Mouse (Mus musculus) kidney, adult 2 months (tissue): ENCODE results near the gene Hist2h2aa1. TPM values are rescaled to one million over a fixed set of nuclear protein-coding genes. Genes with fewer than 3 reads are reported as not detected.
A peak's percentile ranks its signal among the peaks of the same experiment; 100 is the strongest.

Source experiments
- DNase-seq: peaks from one replicate; pipeline ENCODE4 v3.0.0; 2021
- H3K27ac ChIP-seq: fragments of 200-500 bp; 2 replicates; pipeline ENCODE4 v1.5.1; 2012; ENCODE audit warnings: low read depth, low read length, control low read depth, inconsistent platforms; ENCODE audit not compliant: insufficient read depth
- H3K27me3 ChIP-seq: fragments of 200-500 bp; replicated peaks from 2 replicates; pipeline ENCODE4 v1.6.1; 2012; ENCODE audit warnings: mild to moderate bottlenecking, moderate library complexity, low read length, inconsistent platforms; ENCODE audit not compliant: control insufficient read depth, insufficient read depth
- H3K36me3 ChIP-seq: fragments of 200-500 bp; 2 replicates; pipeline ENCODE4 v1.6.1; 2012; ENCODE audit warnings: mild to moderate bottlenecking, moderate library complexity, low read length, inconsistent platforms; ENCODE audit not compliant: control insufficient read depth, insufficient read depth
- H3K4me1 ChIP-seq: fragments of 200-500 bp; 2 replicates; pipeline ENCODE4 v1.6.1; 2011; ENCODE audit warnings: low read length; ENCODE audit not compliant: control insufficient read depth, insufficient read depth
- H3K4me3 ChIP-seq: fragments of 200-500 bp; 2 replicates; pipeline ENCODE4 v1.5.1; 2011; ENCODE audit warnings: mild to moderate bottlenecking, low read depth, low read length, control low read depth; ENCODE audit not compliant: insufficient read depth
- CTCF ChIP-seq: fragments of 200-500 bp; conservative IDR thresholded peaks from 2 replicates; pipeline ENCODE4 v1.5.1; 2011; ENCODE audit warnings: low read depth, mild to moderate bottlenecking, control low read depth, low read length, moderate library complexity, mixed read lengths; ENCODE audit not compliant: insufficient read depth, insufficient read length
- POLR2A ChIP-seq: fragments of 200-500 bp; IDR thresholded peaks from one replicate; pipeline ENCODE4 v1.6.1; 2011; ENCODE audit warnings: low read depth, low read length, control low read depth
- WGBS: fragments of 180-500 bp; shearing (Covaris S2); methylation state at CpG from one replicate; pipeline ENCODE4 v1.1.7; 2018; 5-methylcytosine and 5-hydroxymethylcytosine counted together
- polyA plus RNA-seq: library from polyadenylated mRNA; depleted of rRNA; stranded (reverse); fragments of >200 nt; gene quantifications from 2 replicates; pipeline ENCODE4 v1.2.3, GENCODE M21; 2012; rRNA removed

Hist2h2aa1 gene
- polyA plus RNA-seq, 1 experiment, result 285 TPM

DNA sequence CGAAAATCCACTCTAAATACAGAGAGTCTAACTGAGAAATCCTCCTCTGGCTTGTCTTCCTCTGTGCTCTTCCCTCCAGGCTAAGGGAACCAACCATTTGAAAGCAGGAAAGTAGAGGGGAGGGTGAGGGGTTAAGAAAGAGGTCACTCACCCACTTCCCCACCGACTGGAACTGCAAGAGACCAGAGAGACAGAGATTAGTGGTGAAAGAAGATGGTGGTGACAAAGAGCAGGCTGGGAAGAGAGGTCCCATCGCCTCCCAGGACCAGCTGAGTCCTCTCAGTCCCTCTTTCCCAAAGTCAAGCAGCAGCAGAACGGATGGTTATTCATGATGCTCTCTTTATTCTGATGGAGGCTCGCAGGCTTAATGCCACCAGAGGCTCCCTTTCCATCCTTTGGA lies 48.1 kb downstream of the Hist2h2aa1 start:
- WGBS, result 60% methylated on average over 5 of the region's 5 CpGs
- Histone ChIP-seq H3K36me3 (no peaks in the 10 kb centered on the region), H3K4me3 (no peak overlapping the region), H3K27ac (no peak overlapping the region), H3K4me1 (no peaks in the 10 kb centered on the region), H3K27me3 (no peaks in the 10 kb centered on the region; the same call in 1 of the 2 replicates)
- DNase-seq, result no peak
- TF ChIP-seq POLR2A (no peak), CTCF (no peak)

DNA sequence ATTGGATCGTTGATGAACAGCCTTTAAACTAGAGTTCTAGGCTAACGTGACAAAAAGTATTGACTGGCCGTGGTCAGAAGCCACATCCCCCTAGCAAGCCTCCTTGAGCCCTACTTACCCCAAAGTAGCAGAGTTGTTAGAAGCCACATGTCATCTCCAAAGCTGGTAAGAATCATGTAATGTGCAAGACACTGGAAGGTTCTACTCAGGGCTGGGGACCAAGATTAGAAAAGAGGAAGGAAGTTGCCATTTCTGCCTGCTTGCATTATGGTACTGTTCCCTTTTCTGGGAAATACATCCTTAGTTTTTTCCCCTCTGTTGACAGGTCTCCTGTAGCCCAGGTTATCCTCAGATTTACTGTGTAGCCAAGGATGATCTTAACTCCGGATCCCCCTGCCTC lies 48.5 kb downstream of the Hist2h2aa1 start, which contains the start of gene Fcgr1:
Gene Fcgr1, minus strand, starts transcription at position 183 of the 400 bp plus-strand sequence.
- Histone ChIP-seq H3K4me1 (no peaks in the 10 kb centered on the region), H3K4me3 (no peak within 1 kb of the TSS), H3K27ac (no peak within 1 kb of the TSS), H3K36me3 (no peaks in the 10 kb centered on the region), H3K27me3 (no peaks in the 10 kb centered on the region; the same call in 1 of the 2 replicates)
- TF ChIP-seq CTCF (no peak), POLR2A (no peak)
- DNase-seq, result peak; percentile 14
- WGBS, result 73% methylated on average over 4 of the region's 4 CpGs

Other genes with a start within 250 kb of the Hist2h2aa1 start
- gene Plekho1, start 249.5 kb upstream of the Hist2h2aa1 start, polyA plus RNA-seq, result 32.4 and 33.2 TPM in 2 replicates
- 6.7 and 7.9 TPM in 2 replicates for gene Vps45, start 187.0 kb upstream of the Hist2h2aa1 start, polyA plus RNA-seq
- 10.1 and 15.0 TPM in 2 replicates for gene Otud7b, start 141.0 kb upstream of the Hist2h2aa1 start, polyA plus RNA-seq
- gene Mtmr11, start 83.5 kb upstream of the Hist2h2aa1 start, polyA plus RNA-seq, result 56.8 and 65.7 TPM in 2 replicates
- 52.6 and 57.3 TPM in 2 replicates for gene Sf3b4, start 73.2 kb upstream of the Hist2h2aa1 start, polyA plus RNA-seq
- gene Sv2a, start 64.3 kb upstream of the Hist2h2aa1 start, polyA plus RNA-seq, result 20.8 and 27.3 TPM in 2 replicates
- 67.8 and 79.8 TPM in 2 replicates for gene Bola1, start 25.8 kb upstream of the Hist2h2aa1 start, polyA plus RNA-seq
- gene Hist2h2ab, start 25.6 kb upstream of the Hist2h2aa1 start, polyA plus RNA-seq, result 0.66 and 1.7 TPM in 2 replicates
- gene Hist2h2ac, start 24.6 kb upstream of the Hist2h2aa1 start, polyA plus RNA-seq, result 3.7 and 6.3 TPM in 2 replicates
- 5.1 and 6.0 TPM in 2 replicates for gene Hist2h2be, start 24.4 kb upstream of the Hist2h2aa1 start, polyA plus RNA-seq
- gene Hist2h3c2, start 6.4 kb upstream of the Hist2h2aa1 start, polyA plus RNA-seq, result 8.6 and 12.9 TPM in 2 replicates
- 162 and 196 TPM in 2 replicates for gene Hist2h2aa2, start 5.2 kb upstream of the Hist2h2aa1 start, polyA plus RNA-seq
- gene Hist2h3c1, start 1.2 kb downstream of the Hist2h2aa1 start, polyA plus RNA-seq, result not detected in 2 replicates
- 1.5 and 2.7 TPM in 2 replicates for gene Hist2h4, start 17.8 kb downstream of the Hist2h2aa1 start, polyA plus RNA-seq
- 10.1 and 14.1 TPM in 2 replicates for gene Hist2h3b, start 23.2 kb downstream of the Hist2h2aa1 start, polyA plus RNA-seq
- 0.97 and 1.1 TPM in 2 replicates for gene Hist2h2bb, start 24.3 kb downstream of the Hist2h2aa1 start, polyA plus RNA-seq
- 1.3 TPM in 2 replicates for gene Fcgr1, start 48.5 kb downstream of the Hist2h2aa1 start, polyA plus RNA-seq
- 0.08 and 0.14 TPM in 2 replicates for gene BC107364, start 206.8 kb downstream of the Hist2h2aa1 start, polyA plus RNA-seq